ENCODE assay signal across 20 mouse cellular contexts in genomic region chr16:32401335-32401965, GRCm38 (mm10). TPM values are rescaled to one million over a fixed set of nuclear protein-coding genes. Genes with fewer than 3 reads are reported as not detected.
DNase-seq lines count a peak whose midpoint lies in the region; ATAC-seq and TF ChIP-seq lines count a peak whose summit lies in the region.
"Had no signal": no experiment of that assay in that cellular context is flagged by ENCODE, and none has a peak within 500 bp of the region (broad histone marks: within the 10 kb centered on the region; RNA-seq: fewer than 3 reads in every experiment).

No protein-coding gene starts in this region.

- H3K36me3 ChIP-seq in kidney, adult 2 months (ENCODE audit: control insufficient read depth, insufficient read depth, low read length): no peaks in the 10 kb centered on the region
- H3K36me3 ChIP-seq in splenic B cell, adult 2 months (ENCODE audit: control insufficient read depth, insufficient read depth, low read length, poor library complexity, severe bottlenecking): no peaks in the 10 kb centered on the region
- no peaks in the 10 kb centered on the region for H3K36me3 ChIP-seq in hindbrain, embryonic 14.5 days (replicated peaks; ENCODE audit: control insufficient read depth, insufficient read depth)
- H3K36me3 ChIP-seq: embryonic facial prominence, embryonic 13.5 days; forebrain, embryonic 12.5 days; neural tube, embryonic 13.5 days had no signal

- no peak overlapping the region for H3K4me3 ChIP-seq in kidney, adult 2 months (ENCODE audit: insufficient read depth, low read depth, low read length)
- no peak overlapping the region for H3K4me3 ChIP-seq in hindbrain, embryonic 14.5 days (replicated peaks; ENCODE audit: low read length)
- H3K4me3 ChIP-seq: embryonic facial prominence, embryonic 13.5 days; forebrain, embryonic 12.5 days; neural tube, embryonic 13.5 days had no signal

- peak; percentile 92 for ATAC-seq in megakaryocyte, adult 5-6 weeks (ENCODE audit: poor library complexity, severe bottlenecking)
- no peak for ATAC-seq in hindbrain, embryonic 14.5 days (ENCODE audit: low FRiP score)

- no peaks in the 10 kb centered on the region for H3K4me1 ChIP-seq in kidney, adult 2 months (ENCODE audit: control insufficient read depth, insufficient read depth, low read length)
- no peaks in the 10 kb centered on the region for H3K4me1 ChIP-seq in hindbrain, embryonic 14.5 days (replicated peaks; ENCODE audit: control insufficient read depth, insufficient read depth, low read length)
- H3K4me1 ChIP-seq: forebrain, embryonic 12.5 days; neural tube, embryonic 13.5 days had no signal

- no peak overlapping the region for H3K4me2 ChIP-seq in hindbrain, embryonic 14.5 days (replicated peaks)
- H3K4me2 ChIP-seq: embryonic facial prominence, embryonic 13.5 days; forebrain, embryonic 12.5 days; heart, embryonic 11.5 days; neural tube, embryonic 13.5 days had no signal

- no peak overlapping the region for H3K27ac ChIP-seq in kidney, adult 2 months (ENCODE audit: insufficient read depth, low read depth, low read length)
- H3K27ac ChIP-seq in hindbrain, embryonic 14.5 days: no peak overlapping the region
- H3K27ac ChIP-seq: embryonic facial prominence, embryonic 13.5 days; forebrain, embryonic 12.5 days; neural tube, embryonic 13.5 days; stomach, postnatal 0 days had no signal

- no peaks in the 10 kb centered on the region for H3K9me3 ChIP-seq in hindbrain, embryonic 14.5 days (ENCODE audit: control insufficient read depth, low read length)
- H3K9me3 ChIP-seq: embryonic facial prominence, embryonic 13.5 days; forebrain, embryonic 12.5 days; neural tube, embryonic 13.5 days had no signal

- peak; percentile 17 for DNase-seq in kidney, adult 2 months
- DNase-seq in kidney, adult 8-10 months: no peak
- DNase-seq in thymus, postnatal 14 days: peak; percentile 12
- DNase-seq in thymus, postnatal 10 days (ENCODE audit: low spot score in 2 of 2): no peak
- peak; percentile 80 for DNase-seq in splenic B cell, adult 2 months (ENCODE audit: low read depth, low spot score)
- DNase-seq in hindbrain, embryonic 14.5 days (ENCODE audit: low spot score): no peak
- no peak for DNase-seq in gastrocnemius, postnatal 25 days
- DNase-seq: adrenal gland, adult 8-10 months; cerebellum, postnatal 36 days; left cerebral cortex, postnatal 4 days; midbrain, embryonic 14.5 days had no signal

- H3K27me3 ChIP-seq in kidney, adult 2 months (replicated peaks; ENCODE audit: control insufficient read depth, insufficient read depth, low read length): no peaks in the 10 kb centered on the region
- no peaks in the 10 kb centered on the region for H3K27me3 ChIP-seq in splenic B cell, adult 2 months (ENCODE audit: control insufficient read depth, insufficient read depth, low read length, poor library complexity, severe bottlenecking)
- H3K27me3 ChIP-seq in hindbrain, embryonic 14.5 days (ENCODE audit: control insufficient read depth, insufficient read depth, low read length): no peaks in the 10 kb centered on the region
- H3K27me3 ChIP-seq: embryonic facial prominence, embryonic 13.5 days; forebrain, embryonic 12.5 days; neural tube, embryonic 13.5 days had no signal

- H3K9ac ChIP-seq in hindbrain, embryonic 14.5 days: no peak overlapping the region
- H3K9ac ChIP-seq: embryonic facial prominence, embryonic 13.5 days; forebrain, embryonic 12.5 days; neural tube, embryonic 13.5 days had no signal

- no peak for TF ChIP-seq CTCF in kidney, adult 2 months (conservative IDR thresholded peaks at IDR 0.05; ENCODE audit: insufficient read depth, insufficient read length, low read depth, low read length)

- no peak for TF ChIP-seq POLR2A in kidney, adult 2 months (IDR thresholded peaks at IDR 0.05; ENCODE audit: low read depth, low read length)

- 83% methylated on average over 9 of the region's 9 CpGs for WGBS in kidney, adult 2 months
- 86% methylated on average over 9 of the region's 9 CpGs for WGBS in hindbrain, embryonic 14.5 days

RNA-seq across cellular contexts. Expression of gene Tm4sf19, which starts 1.1 kb away (rescaled TPM):
- 0.07 and 0.08 TPM in 2 replicates for polyA plus RNA-seq in kidney, adult 2 months (2012; rRNA removed)
- total RNA-seq in megakaryocyte, adult 5-6 weeks (2015): not detected in 2 replicates
- not detected in 2 replicates for total RNA-seq in megakaryocyte, adult 5-6 weeks (2017)
- polyA plus RNA-seq in hindbrain, embryonic 14.5 days (2014; fragmentation: Nextera tagmentation; extraction: Ambion mirVana): not detected in 2 replicates
- not detected for total RNA-seq in gastrocnemius, postnatal 25 days (2021)
- total RNA-seq: gastrocnemius, adult 18-20 months; left cerebral cortex, postnatal 4 days had no signal
- polyA plus RNA-seq: embryonic facial prominence, embryonic 13.5 days; forebrain, embryonic 12.5 days; heart, embryonic 11.5 days; hindbrain, embryonic 11.5 days; liver, embryonic 16.5 days; midbrain, embryonic 14.5 days; neural tube, embryonic 13.5 days; stomach, postnatal 0 days had no signal

RNA-seq across cellular contexts. Expression of gene Tctex1d2, which starts 18.1 kb away (rescaled TPM):
- 11.1 and 12.0 TPM in 2 replicates for polyA plus RNA-seq in kidney, adult 2 months (2012; rRNA removed)
- total RNA-seq in megakaryocyte, adult 5-6 weeks (2015): 25.3 and 25.4 TPM in 2 replicates
- total RNA-seq in megakaryocyte, adult 5-6 weeks (2017): 26.2 and 30.9 TPM in 2 replicates
- polyA plus RNA-seq in hindbrain, embryonic 14.5 days (2014; fragmentation: Nextera tagmentation; extraction: Ambion mirVana): 37.5 and 49.7 TPM in 2 replicates
- total RNA-seq in gastrocnemius, postnatal 25 days (2021): 1 to 10 TPM; 4.1 to 4.3 TPM

RNA-seq across cellular contexts. Expression of gene Pcyt1a, which starts 29.3 kb away (rescaled TPM):
- polyA plus RNA-seq in kidney, adult 2 months (2012; rRNA removed): 42.9 and 43.8 TPM in 2 replicates
- 32.5 and 38.2 TPM in 2 replicates for total RNA-seq in megakaryocyte, adult 5-6 weeks (2015)
- 43.9 and 59.9 TPM in 2 replicates for total RNA-seq in megakaryocyte, adult 5-6 weeks (2017)
- polyA plus RNA-seq in hindbrain, embryonic 14.5 days (2014; fragmentation: Nextera tagmentation; extraction: Ambion mirVana): 53.1 and 54.5 TPM in 2 replicates
- total RNA-seq in gastrocnemius, postnatal 25 days (2021): 100 to 1,000 TPM in 1 of 2 experiments, 10 to 100 TPM in 1; 95.5 to 104 TPM

Comparison
In these comparisons a context has a peak if more than half of its experiments do, and no peak if none do; other contexts are left out.
1. DNase-seq: peak in kidney, adult 2 months (single experiment), thymus, postnatal 14 days (single experiment) and splenic B cell, adult 2 months (single experiment); none in kidney, adult 8-10 months (0 of 2), thymus, postnatal 10 days (0 of 2), hindbrain, embryonic 14.5 days (single experiment) and gastrocnemius, postnatal 25 days (single experiment).
2. RNA of gene Tctex1d2, which starts 18.1 kb away (total RNA-seq): 25.3 to 30.9 TPM in megakaryocyte, adult 5-6 weeks; 4.1 to 4.3 TPM in gastrocnemius, postnatal 25 days; every median in the first group is over 4 times any median in the second.